Mouse (Mus musculus): Measurements from ENCODE around the gene Rab6b.
"Not testable (repeated sequence)": the region's sequence is repeated elsewhere in the genome, so short reads cannot be mapped to it uniquely, and the experiment has no call there.

DNA sequence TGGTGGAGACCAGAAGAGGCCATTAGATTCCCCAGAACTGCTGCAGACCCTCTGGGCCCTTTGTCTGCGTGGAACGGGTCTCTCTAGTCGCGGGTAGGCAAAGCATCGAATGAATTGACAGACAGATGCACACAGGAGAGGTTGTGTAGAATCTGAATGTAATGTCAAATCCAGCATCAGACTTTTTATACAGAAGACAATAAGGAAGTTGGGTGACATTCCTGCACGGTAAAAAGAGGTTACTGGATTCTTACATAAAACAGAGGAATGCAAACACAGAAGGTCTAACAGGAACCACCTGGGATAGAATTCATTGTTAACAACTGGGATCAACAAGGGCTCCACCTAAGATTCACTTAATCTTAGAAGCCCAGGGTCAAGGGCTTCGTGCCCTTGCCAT lies 43.6 kb downstream of the Rab6b start:
- not testable (repeated sequence) for TF ChIP-seq CTCF (IDR thresholded peaks at IDR 0.05; ENCODE audit: low read depth, low read length); POLR2A (IDR thresholded peaks at IDR 0.05; ENCODE audit: insufficient read depth, low read length)
